Mouse (Mus musculus) embryo, embryonic 10.5 days (tissue): Measurements from ENCODE around the gene Ccl6.
"Not testable (repeated sequence)": the region's sequence is repeated elsewhere in the genome, so short reads cannot be mapped to it uniquely, and the experiment has no call there.

Source experiments
- DNase-seq: peaks from one replicate; pipeline ENCODE4 v3.0.0-alpha.2; 2015; ENCODE audit warnings: low spot score

The Ccl6 gene

DNA sequence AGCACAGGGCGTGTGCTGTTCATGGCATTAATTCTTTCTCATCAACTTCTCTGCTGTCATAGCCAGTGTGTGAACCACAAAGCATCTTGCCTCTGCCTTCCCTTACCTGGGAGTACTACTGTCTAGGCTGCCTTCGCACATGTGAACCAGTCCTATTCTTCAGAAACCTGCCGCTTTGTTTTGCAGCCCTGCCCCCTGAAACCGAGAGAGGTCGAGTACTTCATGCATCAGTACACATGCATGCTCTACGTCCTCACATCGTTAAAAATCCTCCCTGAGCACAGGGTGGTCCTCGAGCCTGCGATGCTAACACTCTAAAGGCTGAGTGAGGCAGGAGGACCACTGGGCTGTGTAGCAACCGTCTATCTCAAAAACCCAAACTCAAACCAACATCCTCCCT lies 35.8 kb downstream of the Ccl6 start:
- no peak for DNase-seq

DNA sequence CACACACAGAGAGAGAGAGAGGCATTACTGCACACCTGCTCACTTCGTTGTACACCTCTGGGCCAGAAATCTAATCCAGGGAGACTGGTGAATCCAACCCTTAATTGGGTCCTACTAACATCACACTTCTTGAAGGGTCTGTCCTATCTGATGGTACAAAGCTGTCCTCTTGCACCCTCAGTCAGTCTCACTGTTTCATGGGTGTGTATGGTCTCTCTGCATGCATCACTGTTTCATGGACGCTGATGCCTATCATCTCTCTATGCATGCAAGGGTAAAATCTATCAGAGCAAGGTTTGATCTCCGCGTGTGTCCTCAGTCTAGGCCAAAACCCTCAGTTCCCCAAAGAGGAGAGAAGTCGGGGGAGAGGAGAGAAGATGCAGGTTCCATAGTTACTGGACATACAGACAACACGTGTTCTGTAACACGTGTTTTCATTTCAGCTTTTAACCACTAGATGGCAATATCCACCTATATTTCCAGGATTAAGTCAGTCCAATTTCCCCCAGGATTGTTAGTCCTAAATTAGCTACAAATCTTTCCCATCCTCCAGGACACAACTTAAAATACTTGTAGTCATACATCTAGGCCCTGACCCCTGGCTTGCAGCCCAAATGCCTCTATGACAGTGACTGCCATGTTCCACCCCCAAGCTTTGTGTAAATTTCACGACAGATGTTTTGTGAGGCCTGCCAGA lies 36.7 kb downstream of the Ccl6 start:
- peak; percentile 88 for DNase-seq

GRCm38 (mm10) chr11:83551668-83552067 lies 41.2 kb downstream of the Ccl6 start:
- DNase-seq = no peak

DNA sequence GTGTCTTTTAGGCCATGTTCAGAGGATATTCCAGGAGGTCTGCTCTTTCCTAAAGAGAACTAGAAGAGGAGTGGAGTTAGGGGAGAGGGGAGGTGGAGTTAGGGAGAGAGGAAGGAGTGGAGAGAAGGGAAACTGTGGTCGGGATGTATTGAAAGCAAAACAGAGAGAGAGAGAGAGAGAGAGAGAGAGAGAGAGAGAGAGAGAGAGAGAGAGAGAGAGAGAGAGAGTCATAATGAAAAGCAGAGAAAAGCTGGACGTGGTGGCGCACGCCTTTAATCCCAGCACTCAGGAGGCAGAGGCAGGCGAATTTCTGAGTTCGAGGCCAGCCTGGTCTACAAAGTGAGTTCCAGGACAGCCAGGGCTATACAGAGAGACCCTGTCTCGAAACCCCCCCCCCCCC lies 41.9 kb downstream of the Ccl6 start:
- DNase-seq = not testable (repeated sequence)

DNA sequence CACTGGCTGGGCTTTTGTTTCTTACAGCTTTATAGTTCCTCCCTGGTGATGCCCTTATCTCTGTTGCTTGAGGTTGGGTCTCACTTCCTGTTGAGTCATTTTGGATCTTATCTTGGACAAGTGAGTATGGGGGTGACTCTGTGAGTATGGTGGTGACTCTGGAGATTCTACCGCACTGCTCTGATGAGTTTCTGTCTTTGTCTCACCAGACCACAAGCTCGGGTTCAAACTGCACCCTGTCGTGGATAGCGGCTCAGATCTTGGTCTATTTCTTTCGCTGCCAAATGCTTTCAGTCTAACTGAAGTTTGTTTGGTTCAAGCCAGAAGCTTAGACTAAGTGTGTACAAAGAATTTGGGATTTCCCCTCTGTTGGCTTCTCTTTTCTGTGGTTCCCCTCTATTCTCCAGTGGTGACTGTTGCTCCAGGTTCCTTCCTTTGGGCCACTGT lies 42.7 kb downstream of the Ccl6 start:
- no peak for DNase-seq

GRCm38 (mm10) chr11:83544214-83544613 lies 48.7 kb downstream of the Ccl6 start:
- DNase-seq = peak; percentile 15

DNA sequence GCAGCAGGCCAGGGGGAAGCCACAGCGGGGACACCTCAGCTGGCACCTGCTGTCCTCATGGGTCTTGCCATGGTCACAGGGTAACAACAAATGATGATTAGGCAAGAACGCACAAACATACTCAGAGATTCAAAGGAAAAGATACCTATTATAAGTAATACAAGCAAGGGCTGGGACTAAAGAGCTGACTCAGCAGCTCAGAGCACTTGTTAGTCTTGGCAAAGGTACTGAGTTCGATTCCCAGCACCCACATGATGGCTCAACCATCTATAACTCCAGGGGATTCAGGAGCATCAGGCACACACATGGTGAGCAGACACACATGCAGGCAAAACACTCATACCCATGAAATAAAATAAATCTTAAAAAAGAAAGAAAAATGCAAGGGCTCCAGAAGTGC lies 51.5 kb downstream of the Ccl6 start:
- DNase-seq = no peak

DNA sequence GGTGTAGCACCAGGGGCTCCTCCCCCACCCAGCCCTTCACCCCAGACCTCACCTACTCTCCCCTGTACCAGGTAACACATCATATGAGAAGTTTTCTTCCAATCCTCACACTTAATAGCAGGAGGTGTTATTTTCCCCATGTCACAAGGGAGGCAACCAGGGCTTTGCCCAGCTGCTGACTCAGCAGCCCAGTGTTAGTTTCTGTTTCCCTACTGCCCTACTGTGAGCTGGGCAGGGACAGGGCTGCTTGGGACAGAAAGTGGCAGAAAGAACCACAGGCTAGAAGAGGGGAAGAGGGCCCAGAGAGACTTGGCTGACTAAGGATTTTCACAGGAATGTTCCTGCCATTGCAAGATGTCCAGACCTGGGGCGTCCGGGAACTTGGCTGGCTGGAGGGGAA lies 52.0 kb downstream of the Ccl6 start:
- no peak for DNase-seq

GRCm38 (mm10) chr11:83538705-83539314 lies 54.1 kb downstream of the Ccl6 start:
- no peak for DNase-seq
